Mouse (Mus musculus): ENCODE measurements at regions not wholly inside any gene's neighbourhood (a gene's known extent, or its start where the extent isn't known, plus 50 kb on each side); places are given as distances from the start of the nearest gene placed in this dataset.
A peak's percentile ranks its signal among the peaks of the same experiment; 100 is the strongest.

DNA sequence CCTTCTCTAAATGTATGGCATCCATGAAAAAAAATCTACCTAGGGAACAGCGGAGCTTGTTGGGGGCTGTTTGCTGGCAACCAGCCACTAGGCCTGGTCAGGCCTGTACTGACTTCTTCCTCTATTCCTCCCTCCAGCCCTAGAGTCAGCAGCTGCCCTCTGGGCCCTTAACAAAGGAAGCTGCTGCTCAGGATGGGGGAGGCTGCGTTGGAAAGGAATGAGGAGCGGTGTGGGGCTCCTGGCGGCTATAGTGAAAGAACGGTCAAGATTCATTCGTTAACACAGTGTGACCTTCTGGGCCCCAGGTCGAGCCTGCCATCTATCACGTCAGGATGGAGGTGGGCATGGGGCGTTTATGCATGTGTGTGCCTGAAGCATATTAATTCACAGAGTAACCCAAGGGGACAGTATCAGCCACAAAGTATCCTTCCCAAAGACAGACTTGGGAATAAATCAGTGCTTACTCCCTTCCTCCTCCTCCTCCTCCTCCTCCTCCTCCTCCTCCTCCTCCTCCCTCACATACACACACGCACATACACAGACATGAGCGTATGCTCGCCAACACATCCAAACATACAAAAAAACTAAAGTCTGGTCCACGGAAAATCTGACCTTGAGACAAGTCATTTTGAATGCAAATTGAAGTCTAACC is 202.6 kb downstream of the Sox11 start:
- DNase-seq: no peak

DNA sequence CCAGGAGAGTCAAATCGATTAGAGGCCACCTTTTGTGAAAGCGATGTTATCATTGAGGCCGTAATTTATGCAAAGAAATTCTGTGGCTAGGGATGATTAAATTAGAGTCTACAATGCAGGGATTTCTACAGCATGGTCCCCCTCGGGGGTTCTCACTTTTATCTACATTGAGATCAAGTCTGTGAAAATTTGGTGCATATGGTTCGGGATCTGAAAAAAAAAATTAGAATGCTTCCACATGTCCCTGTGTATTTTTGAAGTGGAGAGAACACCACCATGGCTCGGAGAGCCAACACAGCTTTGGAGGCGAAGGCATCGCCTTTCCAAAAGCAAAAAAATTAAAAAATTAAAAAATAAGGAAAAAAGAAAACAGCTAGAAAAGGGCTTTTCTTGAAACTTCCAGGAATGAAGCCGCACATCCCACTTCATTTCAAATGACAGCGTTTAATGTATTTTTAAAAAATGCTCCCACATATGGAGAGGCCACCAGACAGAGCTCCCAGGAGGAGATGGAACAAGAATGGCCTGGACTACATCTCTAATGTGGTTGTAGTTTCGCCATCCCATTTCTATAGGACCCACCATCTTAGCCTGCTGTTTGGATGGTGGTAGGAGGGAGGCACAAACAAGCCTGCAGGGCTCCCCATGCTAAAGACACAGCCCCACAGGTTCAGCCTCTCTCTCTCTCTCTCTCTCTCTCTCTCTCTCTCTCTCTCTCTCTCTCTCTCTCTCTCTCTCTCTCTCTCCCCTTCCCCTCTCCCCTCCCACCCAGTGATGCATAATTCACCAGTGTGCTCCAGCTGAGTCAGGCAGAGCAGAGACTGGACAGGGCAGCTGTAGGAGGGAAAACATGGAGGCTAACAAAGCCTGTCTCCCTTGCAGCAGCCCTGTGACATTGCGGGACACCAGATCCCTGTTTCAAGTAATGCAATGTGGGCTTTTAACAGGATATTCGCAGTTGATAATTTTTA is 203.4 kb downstream of the Sox11 start:
- no peak for DNase-seq

DNA sequence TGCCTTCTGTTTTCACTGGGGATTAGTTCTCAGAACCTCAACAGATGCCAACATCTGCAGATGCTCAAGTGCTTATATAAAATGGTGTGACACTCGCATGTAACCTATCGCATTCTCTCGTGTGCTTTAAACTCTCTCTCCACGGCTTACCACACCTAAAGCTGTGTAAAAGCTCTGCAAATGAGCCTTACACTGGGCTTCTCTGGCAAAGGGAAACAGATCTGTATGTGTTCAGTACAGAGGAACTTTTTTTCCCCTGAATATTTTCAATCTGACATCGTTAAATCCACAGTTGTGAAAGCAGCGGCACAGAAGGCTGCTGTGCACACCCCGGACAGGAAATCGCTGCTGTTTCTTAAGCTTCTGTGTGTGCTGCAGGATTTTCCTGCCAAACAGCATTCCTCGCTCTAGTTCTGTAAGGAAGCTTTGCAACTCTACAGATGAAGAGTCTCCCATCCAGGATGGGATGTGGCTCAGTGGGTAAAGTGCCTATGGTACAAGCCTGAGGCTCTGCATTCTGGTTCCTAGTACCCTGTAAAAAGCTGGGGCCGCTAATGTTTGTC is 206.3 kb downstream of the Sox11 start:
- no peak for DNase-seq

DNA sequence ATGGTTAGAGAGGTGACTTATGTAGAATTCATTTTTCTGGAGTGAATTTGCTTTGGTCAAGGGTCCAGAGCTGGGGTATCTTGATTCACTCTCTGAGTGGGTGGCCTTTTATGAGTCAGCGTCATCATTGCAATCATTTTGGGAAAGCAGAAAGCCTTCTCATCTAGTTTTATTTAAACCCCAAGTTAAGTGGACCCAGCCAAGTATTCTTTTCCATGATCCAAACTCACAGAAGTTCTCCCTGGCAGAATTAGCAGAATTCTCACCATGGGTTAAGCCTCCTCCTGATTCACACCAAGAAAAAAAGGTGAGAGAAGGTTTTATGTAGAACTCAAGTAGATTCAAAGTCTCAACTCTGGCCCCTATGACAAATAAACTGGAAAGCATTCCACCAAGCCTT is 211.8 kb downstream of the Sox11 start:
- DNase-seq: no peak

DNA sequence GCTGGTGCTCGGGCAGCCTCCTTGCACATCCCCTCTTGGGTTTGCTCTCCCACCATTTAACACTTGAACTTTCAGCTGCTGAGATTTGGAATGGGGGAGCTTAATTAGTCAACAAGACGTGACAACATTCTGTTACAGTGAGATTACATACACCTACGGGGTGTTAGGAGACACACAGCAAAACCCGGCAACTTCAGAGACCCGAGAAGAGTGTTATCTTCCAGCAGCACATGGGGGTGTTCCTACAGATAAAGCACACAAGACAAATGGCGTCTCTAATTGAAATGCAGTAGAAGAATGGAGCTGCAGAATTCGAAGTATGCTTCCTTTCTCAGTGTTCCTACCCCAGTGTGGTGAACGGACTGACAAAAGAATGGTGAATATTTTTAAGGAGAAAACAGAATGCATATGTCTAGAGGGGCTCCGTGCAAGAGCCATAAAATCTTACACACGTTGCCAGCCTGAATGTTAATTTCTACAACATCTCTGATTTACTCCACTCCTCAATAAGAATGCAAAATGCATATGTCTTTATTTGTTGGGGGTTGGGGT is 215.2 kb downstream of the Sox11 start:
- DNase-seq: no peak

DNA sequence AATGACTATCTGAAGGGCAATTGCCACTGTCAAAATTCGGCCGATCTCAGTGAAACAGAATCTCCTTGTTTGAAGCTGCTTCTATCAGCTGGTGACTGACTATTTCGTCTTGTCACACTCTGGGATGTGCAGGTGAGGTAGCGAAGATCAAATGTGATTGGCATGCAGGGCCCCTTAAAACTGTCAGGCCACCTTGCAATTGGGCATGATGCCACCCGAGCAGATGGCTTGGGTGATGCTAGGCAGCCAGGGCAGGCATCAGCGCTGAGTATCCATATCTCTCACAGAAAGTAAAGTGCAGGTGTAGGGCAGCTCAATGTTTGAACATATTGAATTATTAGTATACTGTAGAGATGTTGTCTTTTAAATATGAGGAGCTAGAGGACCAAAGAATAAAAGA is 223.8 kb downstream of the Sox11 start:
- DNase-seq: peak; percentile 39

DNA sequence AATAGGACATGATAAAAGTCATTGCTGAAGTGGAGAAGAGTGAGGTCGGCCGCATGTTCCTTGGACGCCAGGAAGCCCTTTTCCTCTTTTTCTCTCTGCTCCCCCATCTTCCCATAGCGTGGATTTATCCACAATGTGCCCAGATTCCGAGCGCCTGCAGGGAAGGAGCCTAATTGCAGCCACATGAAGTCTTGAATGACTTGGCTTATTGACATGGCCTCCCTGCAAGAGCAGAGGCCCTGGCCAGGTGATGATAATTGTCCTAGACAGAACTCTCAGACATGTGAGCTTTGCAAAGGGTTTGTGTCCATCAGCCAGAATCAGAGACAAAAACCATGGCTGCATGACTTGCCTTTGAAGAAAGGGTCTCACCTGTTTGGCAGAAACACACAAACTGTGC is 227.0 kb downstream of the Sox11 start:
- DNase-seq: peak; percentile 11

DNA sequence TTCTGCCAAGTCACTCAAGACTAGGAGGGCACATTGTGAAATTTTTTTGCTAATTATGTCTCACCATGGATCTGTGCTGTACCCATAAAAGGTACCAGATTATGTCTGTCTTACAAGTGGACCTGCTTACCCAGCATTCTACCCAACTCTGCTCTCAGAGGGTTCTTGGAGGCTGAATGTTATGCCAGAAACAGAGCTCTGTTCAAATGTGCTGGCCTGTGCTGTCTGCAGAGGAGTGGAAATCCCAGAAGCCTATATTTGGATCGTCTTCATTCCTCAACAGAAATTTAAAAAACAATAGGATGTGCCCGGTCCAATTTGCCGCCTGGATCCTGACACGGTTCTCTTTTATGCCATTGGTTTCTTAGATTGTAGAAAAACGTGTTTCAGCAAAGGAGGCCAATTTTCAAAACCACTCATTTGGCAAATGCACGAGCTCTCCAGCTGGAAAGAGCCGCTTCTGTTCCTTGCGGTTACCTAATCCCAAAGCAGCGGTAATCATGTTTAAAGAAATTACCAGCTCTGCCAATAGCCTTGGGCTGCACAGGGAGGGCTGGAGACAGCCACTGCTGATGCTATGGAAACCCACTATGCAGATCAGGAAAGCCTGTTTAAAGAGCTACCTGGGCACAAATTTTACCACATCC is 237.3 kb downstream of the Sox11 start:
- no peak for DNase-seq

DNA sequence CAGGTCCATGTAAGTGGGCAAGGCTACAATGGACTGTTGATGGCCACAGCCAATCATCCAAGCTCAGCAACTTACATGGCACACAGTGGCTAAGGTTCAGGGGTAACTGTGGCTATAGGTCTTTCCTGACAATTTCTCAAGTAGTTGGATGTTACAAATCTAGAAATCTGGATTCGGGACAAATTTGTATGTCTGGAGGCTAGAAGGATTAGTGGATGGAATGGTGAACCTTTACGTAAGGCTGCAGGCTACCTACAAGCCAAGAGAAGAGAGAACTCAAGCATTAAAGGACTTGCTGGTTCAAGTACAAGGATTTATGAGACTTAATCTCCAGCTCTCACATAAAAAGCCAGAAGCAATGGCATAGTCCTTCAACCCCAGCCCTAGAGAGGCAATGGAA is 239.4 kb downstream of the Sox11 start:
- no peak for DNase-seq

DNA sequence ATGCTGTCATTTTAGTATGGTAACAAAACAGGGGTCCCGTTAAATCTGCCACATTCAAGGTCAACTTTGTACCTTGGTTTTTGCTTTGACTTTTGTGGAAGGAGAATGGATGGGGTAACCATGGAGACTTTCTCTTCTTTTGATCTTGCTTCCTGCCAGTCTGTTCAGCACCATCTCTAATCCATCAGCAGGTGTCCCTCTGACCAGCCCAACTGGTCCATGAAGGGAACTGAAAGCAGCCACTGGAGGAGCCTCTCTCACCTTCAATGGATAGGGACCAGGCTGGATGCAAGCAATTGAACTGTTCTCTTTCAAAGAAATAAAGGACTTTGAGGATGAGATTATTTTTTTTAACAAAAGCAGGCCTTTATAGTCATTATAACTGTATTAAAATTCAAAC is 253.2 kb downstream of the Sox11 start:
- no peak for DNase-seq

DNA sequence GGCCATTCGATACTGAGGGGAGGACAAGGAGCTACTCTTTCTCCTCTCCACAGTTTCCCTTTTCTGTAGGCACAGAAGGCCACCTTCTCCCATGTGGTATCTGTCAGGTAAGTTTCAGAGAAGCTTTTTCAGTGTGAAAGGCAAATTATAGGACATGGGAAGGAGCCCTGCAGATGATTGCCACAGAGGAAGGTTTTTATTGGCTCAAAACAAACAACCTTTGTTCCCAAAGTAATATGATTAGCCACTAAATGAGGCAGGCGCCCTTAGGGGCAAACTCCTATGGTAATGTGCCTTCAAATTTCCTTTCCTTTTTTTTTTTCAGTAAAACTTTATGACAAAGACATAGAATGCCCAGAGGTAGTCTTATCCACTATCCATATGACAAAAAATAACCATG is 256.5 kb downstream of the Sox11 start:
- no peak for DNase-seq

DNA sequence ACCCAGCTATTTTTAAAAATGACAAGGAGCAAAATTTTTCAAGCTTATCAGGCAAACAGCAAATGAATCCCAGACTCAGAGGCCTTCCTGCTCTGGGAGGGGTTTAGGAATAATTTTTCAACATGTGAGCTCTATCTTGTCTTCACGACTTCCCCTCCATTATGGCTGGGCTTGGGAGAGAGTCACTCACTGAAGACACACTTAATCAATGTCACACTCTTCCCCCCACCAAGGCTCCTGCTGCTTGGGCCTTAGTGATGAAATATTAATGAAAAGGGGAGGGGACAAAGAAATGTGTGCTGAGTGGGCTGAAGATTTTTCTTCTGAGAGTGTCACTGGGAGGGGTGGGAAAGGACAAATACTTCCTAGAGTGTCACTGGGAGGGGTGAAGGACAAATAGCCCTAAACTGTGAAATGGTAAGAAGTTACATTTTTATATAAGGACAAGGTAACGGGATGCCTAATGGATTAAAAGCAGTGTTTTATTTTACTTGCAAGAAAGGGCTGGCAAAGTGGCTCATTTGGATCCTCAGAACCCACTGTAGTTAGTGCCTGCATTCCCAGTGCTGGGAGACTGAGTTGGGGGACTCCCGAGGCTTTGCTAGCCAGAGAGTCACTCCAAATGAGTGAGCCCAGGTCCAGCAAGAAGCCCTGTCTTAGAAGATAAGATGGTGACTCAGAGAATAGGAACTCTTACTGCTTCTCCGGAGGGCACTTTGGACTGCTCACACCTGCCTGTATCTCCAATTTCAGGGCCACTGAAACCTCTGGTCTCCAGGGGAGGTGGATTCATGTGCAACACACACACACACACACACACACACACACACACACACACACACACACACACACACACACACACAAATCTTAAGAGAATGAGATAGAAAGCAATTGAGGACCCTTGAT is 258.5 kb downstream of the Sox11 start:
- no peak for DNase-seq

DNA sequence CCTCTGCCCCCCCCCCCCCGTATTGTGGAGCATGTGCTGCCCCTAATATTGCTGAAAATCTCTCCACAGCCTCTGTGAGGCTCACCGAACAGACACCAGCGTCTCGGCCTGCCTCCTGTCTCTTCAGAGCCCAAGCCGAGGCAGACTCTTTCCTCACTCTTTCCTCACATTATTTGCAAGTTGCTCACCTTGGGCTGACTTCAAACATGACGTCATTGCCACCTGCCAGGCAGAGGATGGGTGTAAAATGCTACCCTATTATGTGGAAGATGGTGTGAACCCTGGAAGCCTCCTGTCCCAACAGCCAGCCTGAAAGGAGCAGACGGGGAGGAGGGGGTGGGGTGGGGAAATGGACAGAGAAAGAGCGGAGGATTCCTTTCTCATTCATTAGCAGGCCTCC is 259.3 kb downstream of the Sox11 start:
- peak; percentile 18 for DNase-seq

DNA sequence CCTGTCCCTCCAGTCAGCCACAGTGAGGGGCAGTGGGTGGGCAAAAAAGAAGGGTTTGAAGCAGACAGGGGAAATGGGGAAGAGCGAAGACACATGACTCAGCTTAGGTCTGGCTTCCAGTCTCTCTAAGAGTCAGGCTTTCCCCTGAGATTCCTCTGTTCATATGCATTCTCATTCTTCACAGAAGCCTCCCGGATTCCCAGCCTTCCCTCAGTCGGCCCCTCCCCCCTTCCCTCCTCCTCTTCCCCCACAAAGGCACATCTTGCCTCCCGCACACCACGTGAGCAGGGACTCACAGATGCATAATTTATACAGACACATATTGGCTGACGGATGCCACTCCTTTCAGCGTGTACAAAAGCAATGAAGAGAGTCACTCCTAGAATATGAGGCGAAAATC is 259.8 kb downstream of the Sox11 start:
- peak; percentile 8 for DNase-seq

DNA sequence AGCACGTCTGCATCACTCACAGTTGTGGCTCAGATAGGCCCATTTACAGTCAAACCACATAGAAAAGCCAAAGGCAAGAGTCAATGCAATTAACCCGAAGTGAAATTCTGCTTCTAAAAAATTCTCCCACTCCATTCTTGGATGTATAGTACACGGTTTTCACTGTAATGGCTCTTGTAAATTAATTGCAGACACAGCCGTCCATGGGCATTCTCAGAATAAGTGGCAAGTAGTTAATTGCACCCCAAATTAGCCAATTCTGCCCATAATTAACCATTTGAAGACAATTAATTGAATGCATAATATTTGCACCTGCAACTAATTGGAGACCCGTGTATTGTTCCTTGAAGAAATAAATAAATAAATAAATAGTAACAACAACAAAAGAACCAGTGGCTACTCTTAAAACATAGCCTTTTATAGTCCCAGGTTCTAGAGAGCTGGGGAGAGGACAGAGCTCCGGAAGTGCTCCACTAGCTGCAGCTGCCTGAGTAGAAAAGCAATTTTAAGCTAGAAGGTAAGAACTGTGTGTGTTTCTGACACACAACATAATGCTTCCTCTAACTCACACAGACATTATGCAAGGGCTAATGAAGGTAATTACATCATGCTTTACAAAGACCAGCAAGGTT is 266.2 kb downstream of the Sox11 start:
- DNase-seq: no peak

DNA sequence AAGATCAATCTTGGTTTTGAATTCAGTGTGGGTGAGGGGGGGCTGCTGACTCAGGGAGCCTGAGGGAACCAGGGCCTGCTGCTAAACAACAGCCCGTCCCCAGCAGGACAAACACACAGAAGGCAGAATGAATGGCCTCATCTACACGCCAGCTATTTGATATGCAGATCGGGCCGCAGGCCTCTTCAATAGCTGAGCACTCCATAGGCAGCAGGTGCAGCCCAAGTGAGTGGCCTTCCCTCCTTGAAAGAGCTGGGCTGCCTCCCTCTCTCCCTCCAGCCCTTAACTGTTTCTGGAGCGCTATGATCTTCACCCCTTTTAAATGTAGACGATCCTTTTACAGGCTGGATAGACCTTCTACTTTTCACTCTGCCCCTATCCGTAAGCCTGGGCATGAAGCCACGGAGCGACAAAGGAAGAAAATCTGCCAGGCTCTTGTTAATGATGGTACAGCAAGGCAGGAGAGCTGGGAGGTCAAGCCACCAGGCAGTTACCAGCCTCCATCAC is 277.3 kb downstream of the Sox11 start:
- DNase-seq: peak; percentile 4

DNA sequence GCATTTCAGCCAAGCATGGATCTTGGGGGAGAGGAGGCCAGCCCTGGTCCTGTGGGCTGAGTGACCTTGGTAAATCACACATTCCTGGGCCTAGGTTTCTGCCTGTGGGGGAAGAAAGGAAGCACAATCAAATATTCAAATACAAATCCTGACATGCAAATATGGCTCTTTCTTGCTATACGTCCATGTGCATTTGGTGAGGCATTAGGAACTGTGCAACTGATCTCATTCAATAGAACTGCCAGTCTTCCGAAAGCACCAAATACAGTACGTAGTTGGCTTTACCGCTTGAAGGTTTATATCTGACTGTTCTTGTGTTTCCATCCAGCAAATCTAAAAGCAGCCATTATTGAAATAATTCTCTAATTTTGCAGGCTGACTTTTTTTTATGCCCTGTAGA is 278.9 kb downstream of the Sox11 start:
- DNase-seq: no peak

DNA sequence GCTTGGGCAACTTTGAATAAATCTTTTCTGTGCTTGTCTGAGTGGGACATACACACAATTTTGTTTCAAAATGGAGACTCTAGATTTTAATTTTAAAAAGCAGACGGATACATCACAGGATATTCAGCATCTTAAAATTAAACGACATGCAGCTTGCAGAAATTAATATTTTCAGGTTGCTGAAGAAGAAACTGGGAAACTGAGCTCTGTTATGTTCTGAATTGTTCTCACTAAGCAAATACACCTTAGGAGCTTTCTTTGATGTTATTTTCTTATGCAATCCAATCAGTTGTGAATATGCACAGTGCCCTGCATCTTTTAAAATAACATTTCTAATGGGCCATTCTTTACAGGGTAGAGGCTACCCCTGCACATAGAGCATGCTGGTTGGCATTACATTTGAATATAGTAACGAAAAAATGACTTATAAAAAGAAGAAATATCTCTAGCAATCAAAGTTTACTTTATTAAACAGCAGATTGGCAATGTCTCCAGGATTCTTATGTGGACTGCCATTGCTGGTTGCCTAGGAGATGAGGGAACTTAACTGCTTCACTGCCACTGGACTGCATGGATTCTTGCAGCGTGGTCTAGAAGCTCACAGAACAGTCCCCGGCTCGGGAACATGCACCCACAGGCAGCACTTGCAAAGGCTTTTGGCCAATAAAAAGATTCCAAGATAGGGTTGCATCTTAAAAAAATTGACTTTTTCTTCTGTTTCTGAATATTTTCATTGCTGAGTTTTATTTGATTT is 279.7 kb downstream of the Sox11 start:
- no peak for DNase-seq

DNA sequence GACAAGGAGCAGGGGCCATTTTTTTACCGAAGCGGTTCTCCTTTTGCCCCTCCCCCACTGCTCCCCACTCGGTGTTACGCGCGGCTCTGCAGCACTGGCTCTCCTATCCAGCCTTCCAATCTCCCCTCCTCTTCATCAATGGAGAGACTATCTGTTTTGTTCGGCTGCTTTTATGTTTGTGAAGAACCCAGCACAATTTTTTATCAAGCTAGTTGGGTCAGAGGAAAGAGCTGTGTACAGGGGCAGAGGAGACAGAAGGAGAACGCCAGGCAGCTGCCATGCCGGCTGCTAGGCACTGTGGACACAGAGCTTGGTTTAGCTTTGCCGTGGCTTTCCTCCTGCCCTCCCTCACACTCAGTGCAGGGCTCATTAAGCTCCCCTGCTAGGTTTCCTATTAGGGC is 280.3 kb downstream of the Sox11 start:
- peak; percentile 14 for DNase-seq

DNA sequence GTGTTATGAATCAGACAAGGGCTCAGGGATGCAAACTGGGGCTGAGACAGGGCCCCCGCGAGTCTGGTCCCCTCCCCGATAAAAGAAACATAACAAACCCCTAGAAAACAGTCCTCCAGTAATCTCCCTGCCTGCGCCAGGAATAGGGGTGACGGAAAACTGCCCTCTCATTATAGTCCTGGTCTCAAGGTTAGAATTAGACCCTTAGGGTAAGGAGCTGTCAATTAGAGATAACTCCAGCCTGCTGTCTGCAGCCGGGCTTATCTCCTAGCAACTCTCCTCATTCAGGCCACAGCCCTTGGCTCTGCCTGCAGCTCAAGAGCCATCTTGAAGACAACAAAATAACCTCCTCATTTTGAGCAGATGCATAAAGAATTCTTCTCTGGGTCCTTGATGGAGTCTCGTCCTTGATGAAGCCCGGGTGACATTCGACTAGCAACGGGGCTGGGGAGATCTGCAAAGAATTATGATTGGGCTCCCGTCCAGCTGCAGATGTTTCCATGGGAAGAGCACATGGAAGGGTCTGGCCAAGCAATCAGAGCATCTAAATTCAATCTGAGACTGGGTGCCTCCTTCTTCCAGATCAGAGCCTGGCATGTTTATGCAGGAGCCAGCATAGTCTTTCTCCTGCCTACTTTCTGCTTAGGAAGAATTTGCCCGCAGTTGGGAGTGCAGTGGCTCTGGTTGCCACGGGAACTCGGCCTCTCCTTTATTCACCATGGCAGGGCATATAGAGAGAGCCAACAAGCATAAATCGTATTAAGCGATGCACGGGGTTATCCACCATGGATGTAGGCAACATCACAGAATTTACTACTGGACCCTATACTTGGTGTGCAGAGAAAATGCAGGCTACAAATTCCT is 281.2 kb downstream of the Sox11 start:
- DNase-seq: no peak

Measured in cerebellum, adult 9-11 months (tissue).